ENCODE assay signal across 8 mouse cellular contexts in genomic region chr9:96818822-96819481, GRCm38 (mm10).
DNase-seq lines count a peak whose midpoint lies in the region; ATAC-seq and TF ChIP-seq lines count a peak whose summit lies in the region.

No protein-coding gene starts in this region.

- H3K27ac ChIP-seq in forebrain, embryonic 10.5 days: peak overlapping the region; percentile 35; the same call in 1 of the 2 replicates
- H3K27ac ChIP-seq in forebrain, postnatal 0 days (ENCODE audit: low read depth, low read length): no peak overlapping the region
- H3K27ac ChIP-seq in hindbrain, embryonic 16.5 days (ENCODE audit: low read depth, low read length): no peak overlapping the region
- peak overlapping the region; percentile 35; the same call in 1 of the 2 replicates for H3K27ac ChIP-seq in midbrain, embryonic 13.5 days

- H3K9ac ChIP-seq in forebrain, postnatal 0 days: no peak overlapping the region; the same call in 1 of the 2 replicates
- no peak overlapping the region for H3K9ac ChIP-seq in hindbrain, embryonic 16.5 days (ENCODE audit: low read depth, low read length)
- no peak overlapping the region for H3K9ac ChIP-seq in midbrain, embryonic 13.5 days (replicated peaks)

- no peak for DNase-seq in forebrain, embryonic 10.5 days (ENCODE audit: extremely low spot score, low spot score)
- no peak for DNase-seq in forebrain, postnatal 0 days
- no peak for DNase-seq in right cerebral cortex, postnatal 4 days
- DNase-seq in embryo, embryonic 9.5 days (ENCODE audit: extremely low spot score): no peak
- DNase-seq in kidney, adult 11 months: no peak

- no peak for ATAC-seq in forebrain, postnatal 0 days
- peak; percentile 32; the same call in 1 of the 2 replicates for ATAC-seq in common myeloid progenitor, adult 5-6 weeks (replicated peaks; ENCODE audit: low read depth, poor library complexity, severe bottlenecking)
- peak; percentile 71 for ATAC-seq in hindbrain, embryonic 16.5 days
- ATAC-seq in midbrain, embryonic 13.5 days: peak; percentile 72

- H3K4me2 ChIP-seq in forebrain, postnatal 0 days (ENCODE audit: low read depth): no peak overlapping the region
- H3K4me2 ChIP-seq in hindbrain, embryonic 16.5 days (ENCODE audit: low read length): no peak overlapping the region
- H3K4me2 ChIP-seq in midbrain, embryonic 13.5 days (replicated peaks): no peak overlapping the region

- H3K27me3 ChIP-seq in forebrain, embryonic 10.5 days (ENCODE audit: poor library complexity, severe bottlenecking): no peaks in the 10 kb centered on the region
- H3K27me3 ChIP-seq in forebrain, postnatal 0 days (ENCODE audit: insufficient read depth, low read length): no peaks in the 10 kb centered on the region
- H3K27me3 ChIP-seq in hindbrain, embryonic 16.5 days (replicated peaks; ENCODE audit: control insufficient read depth, insufficient read depth, low read length): no peaks in the 10 kb centered on the region
- H3K27me3 ChIP-seq in midbrain, embryonic 13.5 days: 0 out of 2 replicates have a peak, but pooled peaks cover 3% of the 10 kb centered on the region

- TF ChIP-seq CTCF in forebrain, postnatal 0 days (IDR thresholded peaks at IDR 0.05; ENCODE audit: low read depth): no peak

- H3K4me3 ChIP-seq in forebrain, embryonic 10.5 days: no peak overlapping the region
- H3K4me3 ChIP-seq in forebrain, postnatal 0 days (ENCODE audit: low read depth, low read length): no peak overlapping the region
- no peak overlapping the region for H3K4me3 ChIP-seq in hindbrain, embryonic 16.5 days (ENCODE audit: low read length)
- no peak overlapping the region for H3K4me3 ChIP-seq in midbrain, embryonic 13.5 days (replicated peaks)

- H3K9me3 ChIP-seq in forebrain, embryonic 10.5 days: no peaks in the 10 kb centered on the region
- H3K9me3 ChIP-seq in forebrain, postnatal 0 days (ENCODE audit: low read length): no peaks in the 10 kb centered on the region
- H3K9me3 ChIP-seq in hindbrain, embryonic 16.5 days (ENCODE audit: control insufficient read depth, low read length): no peaks in the 10 kb centered on the region
- H3K9me3 ChIP-seq in midbrain, embryonic 13.5 days: peaks cover 8% of the 10 kb centered on the region; the same call in 1 of the 2 replicates

- H3K4me1 ChIP-seq in forebrain, embryonic 10.5 days: no peaks in the 10 kb centered on the region
- H3K4me1 ChIP-seq in forebrain, postnatal 0 days (ENCODE audit: insufficient read depth): no peaks in the 10 kb centered on the region
- H3K4me1 ChIP-seq in hindbrain, embryonic 16.5 days (ENCODE audit: control insufficient read depth, insufficient read depth, low read depth, low read length): no peaks in the 10 kb centered on the region
- H3K4me1 ChIP-seq in midbrain, embryonic 13.5 days (replicated peaks): 0 out of 2 replicates have a peak, but pooled peaks cover 5% of the 10 kb centered on the region

- WGBS in forebrain, embryonic 10.5 days: 66% methylated on average over 11 of the region's 11 CpGs
- WGBS in forebrain, postnatal 0 days: 69% methylated on average over 11 of the region's 11 CpGs
- WGBS in hindbrain, embryonic 16.5 days: 63% methylated on average over 11 of the region's 11 CpGs
- 69% methylated on average over 11 of the region's 11 CpGs for WGBS in midbrain, embryonic 13.5 days

- 0 out of 2 replicates have a peak, but pooled peaks cover 1% of the 10 kb centered on the region for H3K36me3 ChIP-seq in forebrain, embryonic 10.5 days (replicated peaks)
- H3K36me3 ChIP-seq in forebrain, postnatal 0 days (ENCODE audit: insufficient read depth): no peaks in the 10 kb centered on the region; the same call in 1 of the 2 replicates
- no peaks in the 10 kb centered on the region for H3K36me3 ChIP-seq in hindbrain, embryonic 16.5 days (ENCODE audit: control insufficient read depth, insufficient read depth, low read length)
- peaks cover 4% of the 10 kb centered on the region; the same call in 1 of the 2 replicates for H3K36me3 ChIP-seq in midbrain, embryonic 13.5 days

Comparison
In these comparisons a context has a peak if more than half of its experiments do, and no peak if none do; other contexts are left out.
1. H3K27ac ChIP-seq: peak in forebrain, embryonic 10.5 days (single experiment) and midbrain, embryonic 13.5 days (single experiment); none in forebrain, postnatal 0 days (single experiment) and hindbrain, embryonic 16.5 days (single experiment).